Mouse (Mus musculus) liver, postnatal 0 days (tissue): ENCODE results near the gene D430041D05Rik.

ENCODE experiments used
- CTCF ChIP-seq: sonication (generic); IDR thresholded peaks from 2 replicates; pipeline ENCODE4 v1.5.1; 2016; ENCODE audit warnings: antibody characterized with exemption, low read depth
- EP300 ChIP-seq: IDR thresholded peaks from 2 replicates; pipeline ENCODE4 v1.6.1; 2016; ENCODE audit warnings: antibody characterized with exemption, low read depth, mild to moderate bottlenecking

DNA sequence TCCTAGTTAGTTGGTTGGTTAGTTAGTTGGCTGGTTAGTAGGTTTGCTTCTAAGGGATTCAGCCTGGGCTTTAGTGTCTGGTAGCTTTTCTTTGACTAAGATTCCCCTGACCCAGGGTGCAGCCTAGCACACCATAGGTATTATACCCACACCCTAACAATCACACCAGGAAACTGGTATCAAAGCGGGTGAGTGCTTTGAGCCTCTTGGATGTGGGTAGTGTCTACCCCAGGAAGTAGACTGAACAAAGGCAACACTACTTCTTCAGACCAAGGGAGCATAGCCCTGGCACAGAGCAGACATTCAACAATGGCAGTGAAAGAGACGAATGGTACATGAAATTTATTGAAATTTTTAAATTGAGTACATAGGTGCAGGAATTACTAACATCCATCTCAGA, 24.9 kb downstream of the D430041D05Rik start:
- no peak for TF ChIP-seq CTCF
- TF ChIP-seq EP300, result no peak
